Mouse (Mus musculus): ENCODE measurements around the gene Rnf113a2. TPM values are rescaled to one million over a fixed set of nuclear protein-coding genes. Genes with fewer than 3 reads are reported as not detected.

Rnf113a2 gene
- polyA plus RNA-seq, 1 experiment: 3.6 TPM

GRCm38 (mm10) chr12:84407259-84407658 is 9.7 kb upstream of the Rnf113a2 start:
- no peak overlapping the region for H3K27ac ChIP-seq (ENCODE audit: insufficient read depth, low read length)

GRCm38 (mm10) chr12:84407874-84408818 is 8.8 kb upstream of the Rnf113a2 start:
- H3K27ac ChIP-seq (ENCODE audit: insufficient read depth, low read length): peak overlapping the region; percentile 88
- peak; percentile 70 to 71 for DNase-seq (ENCODE audit: low read depth in 1 of 2, low spot score in 2 of 2)

More at GRCm38 (mm10) chr12:84407259-84407658, 9.7 kb upstream of the Rnf113a2 start:
- DNase-seq (ENCODE audit: low read depth in 1 of 2, low spot score in 2 of 2): no peak
- no peaks in the 10 kb centered on the region for H3K36me3 ChIP-seq (ENCODE audit: control insufficient read depth, insufficient read depth, low read length)
- 64% methylated on average over 4 of the region's 4 CpGs for WGBS
- no peaks in the 10 kb centered on the region for H3K27me3 ChIP-seq (ENCODE audit: control insufficient read depth, insufficient read depth, low read length)
- no peak overlapping the region for H3K4me3 ChIP-seq (ENCODE audit: extremely low read depth, insufficient read depth, insufficient read length)
- no peak for TF ChIP-seq CTCF (IDR thresholded peaks at IDR 0.05; ENCODE audit: extremely low read depth, insufficient read depth, insufficient read length, insufficient replicate concordance)
- no peak for TF ChIP-seq POLR2A (IDR thresholded peaks at IDR 0.05; ENCODE audit: low read depth, low read length)
- H3K4me1 ChIP-seq (ENCODE audit: control insufficient read depth, insufficient read depth, insufficient read length): no peaks in the 10 kb centered on the region

GRCm38 (mm10) chr12:84408819-84409507 is 8.0 kb upstream of the Rnf113a2 start, which contains the start of the genes Entpd5 and Bbof1:
Gene Entpd5 (minus strand): TSS chr12:84409029.
Gene Bbof1 (plus strand): TSS chr12:84409071.
- Histone ChIP-seq H3K4me1 (ENCODE audit: control insufficient read depth, insufficient read depth, insufficient read length) (no peaks in the 10 kb centered on the region), H3K27ac (ENCODE audit: insufficient read depth, low read length) (peak within 1 kb of the TSS; percentile 88), H3K36me3 (ENCODE audit: control insufficient read depth, insufficient read depth, low read length) (no peaks in the 10 kb centered on the region), H3K27me3 (ENCODE audit: control insufficient read depth, insufficient read depth, low read length) (no peaks in the 10 kb centered on the region), H3K4me3 (ENCODE audit: extremely low read depth, insufficient read depth, insufficient read length) (peak within 1 kb of the TSS; percentile 94)
- TF ChIP-seq POLR2A (IDR thresholded peaks at IDR 0.05; ENCODE audit: low read depth, low read length): peak; percentile 25; the same call in 1 of the 2 replicates
- TF ChIP-seq CTCF (IDR thresholded peaks at IDR 0.05; ENCODE audit: extremely low read depth, insufficient read depth, insufficient read length, insufficient replicate concordance): no peak
- DNase-seq (ENCODE audit: low read depth in 1 of 2, low spot score in 2 of 2): peak; percentile 71 to 86
- 3% methylated on average over 60 of the region's 63 CpGs for WGBS

More at GRCm38 (mm10) chr12:84407874-84408818, 8.8 kb upstream of the Rnf113a2 start:
- Histone ChIP-seq H3K4me3 (ENCODE audit: extremely low read depth, insufficient read depth, insufficient read length) (peak overlapping the region; percentile 94), H3K4me1 (ENCODE audit: control insufficient read depth, insufficient read depth, insufficient read length) (no peaks in the 10 kb centered on the region), H3K27me3 (ENCODE audit: control insufficient read depth, insufficient read depth, low read length) (no peaks in the 10 kb centered on the region), H3K36me3 (ENCODE audit: control insufficient read depth, insufficient read depth, low read length) (no peaks in the 10 kb centered on the region)
- WGBS: under 1% methylated on average over 47 of the region's 52 CpGs
- TF ChIP-seq CTCF (IDR thresholded peaks at IDR 0.05; ENCODE audit: extremely low read depth, insufficient read depth, insufficient read length, insufficient replicate concordance) (no peak), POLR2A (IDR thresholded peaks at IDR 0.05; ENCODE audit: low read depth, low read length) (no peak)

DNA sequence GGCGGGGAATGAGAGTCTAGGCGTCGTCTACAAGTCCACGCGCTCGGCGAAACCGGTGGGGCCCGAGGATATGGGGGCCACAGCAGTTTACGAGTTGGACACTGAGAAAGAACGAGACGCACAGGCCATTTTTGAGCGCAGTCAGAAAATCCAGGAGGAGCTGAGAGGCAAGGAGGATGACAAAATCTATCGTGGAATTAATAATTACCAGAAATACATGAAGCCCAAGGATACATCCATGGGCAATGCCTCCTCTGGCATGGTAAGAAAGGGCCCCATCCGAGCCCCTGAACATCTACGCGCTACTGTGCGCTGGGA is 568 bp downstream of the Rnf113a2 start:
- H3K4me1 ChIP-seq (ENCODE audit: control insufficient read depth, insufficient read depth, insufficient read length): no peaks in the 10 kb centered on the region; the same call in 1 of the 2 replicates
- H3K4me3 ChIP-seq (ENCODE audit: extremely low read depth, insufficient read depth, insufficient read length): peak overlapping the region; percentile 86
- 40% methylated on average over 18 of the region's 18 CpGs for WGBS
- H3K36me3 ChIP-seq (ENCODE audit: control insufficient read depth, insufficient read depth, low read length): no peaks in the 10 kb centered on the region
- H3K27ac ChIP-seq (ENCODE audit: insufficient read depth, low read length): peak overlapping the region; percentile 79
- DNase-seq (ENCODE audit: low read depth in 1 of 2, low spot score in 2 of 2): no peak
- H3K27me3 ChIP-seq (ENCODE audit: control insufficient read depth, insufficient read depth, low read length): no peaks in the 10 kb centered on the region
- TF ChIP-seq POLR2A (IDR thresholded peaks at IDR 0.05; ENCODE audit: low read depth, low read length) (no peak), CTCF (IDR thresholded peaks at IDR 0.05; ENCODE audit: extremely low read depth, insufficient read depth, insufficient read length, insufficient replicate concordance) (no peak)

DNA sequence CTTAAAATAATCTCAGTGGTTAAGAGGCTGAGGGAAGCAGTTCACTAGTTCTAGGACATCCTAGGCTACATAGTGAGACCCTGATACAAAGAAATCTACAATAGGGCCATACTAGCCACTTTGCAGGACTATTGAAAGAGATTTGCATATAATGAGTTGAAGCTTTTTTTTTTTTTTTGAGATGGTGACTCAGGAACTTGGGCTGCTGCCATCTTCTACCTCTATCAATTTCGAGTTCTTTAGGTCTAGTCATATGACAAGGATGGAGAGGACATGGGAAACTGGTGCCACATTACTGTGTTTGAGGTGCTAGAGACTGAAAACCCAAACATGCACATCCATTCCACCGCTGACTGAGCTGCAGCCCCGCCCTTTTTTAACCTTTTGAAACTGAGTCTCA is 7.0 kb downstream of the Rnf113a2 start:
- H3K27me3 ChIP-seq (ENCODE audit: control insufficient read depth, insufficient read depth, low read length): no peaks in the 10 kb centered on the region
- DNase-seq (ENCODE audit: low read depth in 1 of 2, low spot score in 2 of 2): no peak
- H3K27ac ChIP-seq (ENCODE audit: insufficient read depth, low read length): no peak overlapping the region
- H3K36me3 ChIP-seq (ENCODE audit: control insufficient read depth, insufficient read depth, low read length): no peaks in the 10 kb centered on the region
- TF ChIP-seq POLR2A (IDR thresholded peaks at IDR 0.05; ENCODE audit: low read depth, low read length) (no peak), CTCF (IDR thresholded peaks at IDR 0.05; ENCODE audit: extremely low read depth, insufficient read depth, insufficient read length, insufficient replicate concordance) (no peak)
- H3K4me1 ChIP-seq (ENCODE audit: control insufficient read depth, insufficient read depth, insufficient read length): no peaks in the 10 kb centered on the region
- WGBS: 73% methylated on average over 3 of the region's 3 CpGs
- no peak overlapping the region for H3K4me3 ChIP-seq (ENCODE audit: extremely low read depth, insufficient read depth, insufficient read length)

- H3K27ac ChIP-seq (ENCODE audit: insufficient read depth, low read length): no peak overlapping the region
- no peak for DNase-seq (ENCODE audit: low read depth in 1 of 2, low spot score in 2 of 2)
- no peak overlapping the region for H3K4me3 ChIP-seq (ENCODE audit: extremely low read depth, insufficient read depth, insufficient read length)
- no peaks in the 10 kb centered on the region for H3K4me1 ChIP-seq (ENCODE audit: control insufficient read depth, insufficient read depth, insufficient read length)
- TF ChIP-seq CTCF (IDR thresholded peaks at IDR 0.05; ENCODE audit: extremely low read depth, insufficient read depth, insufficient read length, insufficient replicate concordance) (no peak), POLR2A (IDR thresholded peaks at IDR 0.05; ENCODE audit: low read depth, low read length) (no peak)
- WGBS: 90% methylated on average over 2 of the region's 2 CpGs
- no peaks in the 10 kb centered on the region for H3K27me3 ChIP-seq (ENCODE audit: control insufficient read depth, insufficient read depth, low read length)
- peaks cover 2% of the 10 kb centered on the region; the same call in 1 of the 2 replicates for H3K36me3 ChIP-seq (ENCODE audit: control insufficient read depth, insufficient read depth, low read length)
These were observed 12.8 kb downstream of the Rnf113a2 start for GRCm38 (mm10) chr12:84429825-84430224.
